Mouse (Mus musculus) liver, embryonic 12.5 days (tissue): Measurements from ENCODE around the gene Vmn1r206. TPM values are rescaled to one million over a fixed set of nuclear protein-coding genes. Genes with fewer than 3 reads are reported as not detected.
"Not testable (repeated sequence)": the region's sequence is repeated elsewhere in the genome, so short reads cannot be mapped to it uniquely, and the experiment has no call there.

Experiments used
- ATAC-seq: fragments of 200-750 bp; cut with Nextera tagmentation; 2 replicates; pipeline ENCODE4 v1.8.0; 2017; ENCODE audit warnings: moderate number of reproducible peaks, mild to moderate bottlenecking, moderate library complexity
- H3K27ac ChIP-seq: fragments of 300-500 bp; sonication (generic); 2 replicates; pipeline ENCODE4 v1.5.1; 2016; ENCODE audit warnings: mild to moderate bottlenecking
- H3K27me3 ChIP-seq: fragments of 300-500 bp; sonication (generic); replicated peaks from 2 replicates; pipeline ENCODE4 v1.6.1; 2016; ENCODE audit warnings: mild to moderate bottlenecking, moderate library complexity
- H3K36me3 ChIP-seq: fragments of 300-500 bp; sonication (generic); 2 replicates; pipeline ENCODE4 v1.6.1; 2016; ENCODE audit warnings: mild to moderate bottlenecking, moderate library complexity
- H3K4me1 ChIP-seq: fragments of 300-500 bp; sonication (generic); 2 replicates; pipeline ENCODE4 v1.6.1; 2016
- H3K4me2 ChIP-seq: fragments of 300-500 bp; sonication (generic); 2 replicates; pipeline ENCODE4 v1.6.1; 2016; ENCODE audit warnings: mild to moderate bottlenecking, moderate library complexity
- H3K4me3 ChIP-seq: fragments of 300-500 bp; sonication (generic); 2 replicates; pipeline ENCODE4 v1.5.1; 2016; ENCODE audit warnings: mild to moderate bottlenecking, moderate library complexity
- H3K9ac ChIP-seq: fragments of 300-500 bp; sonication (generic); 2 replicates; pipeline ENCODE4 v1.6.1; 2016; ENCODE audit warnings: mild to moderate bottlenecking, moderate library complexity
- H3K9me3 ChIP-seq: fragments of 300-500 bp; sonication (generic); replicated peaks from 2 replicates; pipeline ENCODE4 v1.6.1; 2016; ENCODE audit warnings: mild to moderate bottlenecking, moderate library complexity
- WGBS: fragments of 180-500 bp; shearing (Covaris S2); methylation state at CpG from one replicate; pipeline ENCODE4 v1.1.7; 2016; ENCODE audit not compliant: insufficient replicate concordance; 5-methylcytosine and 5-hydroxymethylcytosine counted together
- polyA plus RNA-seq: library from polyadenylated mRNA; unstranded; fragments of >200 nt; fragmentation: Nextera tagmentation; extraction: Ambion mirVana; gene quantifications from 2 replicates; pipeline ENCODE4 v1.2.1, GENCODE M21; 2016

The Vmn1r206 gene
- polyA plus RNA-seq: not detected in 2 replicates

GRCm38 (mm10) chr13:22624151-22624550 is at the start of gene Vmn1r206:
Vmn1r206 (minus strand) TSS chr13:22624251.
- not testable (repeated sequence) for H3K36me3 ChIP-seq, H3K27me3 ChIP-seq, H3K4me1 ChIP-seq, H3K9me3 ChIP-seq, ATAC-seq, H3K4me2 ChIP-seq, H3K27ac ChIP-seq, H3K9ac ChIP-seq, H3K4me3 ChIP-seq

- WGBS: 57% methylated on average over 3 of the region's 3 CpGs
- H3K4me3 ChIP-seq: no peak within 1 kb of the TSS
- no peak within 1 kb of the TSS for H3K4me2 ChIP-seq
- H3K9me3 ChIP-seq: no peaks in the 10 kb centered on the region
- no peak within 1 kb of the TSS for H3K27ac ChIP-seq
- no peaks in the 10 kb centered on the region for H3K27me3 ChIP-seq
- no peaks in the 10 kb centered on the region for H3K4me1 ChIP-seq
- no peak within 1 kb of the TSS for H3K9ac ChIP-seq
- ATAC-seq: no peak
- H3K36me3 ChIP-seq: no peaks in the 10 kb centered on the region
Observed at GRCm38 (mm10) chr13:22592900-22593299, 31.2 kb downstream of the Vmn1r206 start, which contains the start of gene Vmn1r205. Vmn1r205 (minus strand) TSS chr13:22593000.

- not testable (repeated sequence) for H3K4me2 ChIP-seq, H3K9me3 ChIP-seq, H3K4me1 ChIP-seq, H3K27ac ChIP-seq, ATAC-seq, H3K4me3 ChIP-seq, H3K36me3 ChIP-seq, H3K9ac ChIP-seq, H3K27me3 ChIP-seq
- WGBS: 58% methylated on average over 14 of the region's 14 CpGs
Observed at GRCm38 (mm10) chr13:22583336-22583735, 40.7 kb downstream of the Vmn1r206 start.

- H3K4me2 ChIP-seq, H3K9me3 ChIP-seq, ATAC-seq, H3K9ac ChIP-seq, H3K36me3 ChIP-seq, H3K4me3 ChIP-seq, H3K27me3 ChIP-seq, H3K27ac ChIP-seq, H3K4me1 ChIP-seq: not testable (repeated sequence)
- WGBS: 59% methylated on average over 3 of the region's 3 CpGs
Observed at GRCm38 (mm10) chr13:22574911-22575310, 49.1 kb downstream of the Vmn1r206 start.

Other genes starting within 250 kb of the Vmn1r206 start
- not detected in 2 replicates for gene Vmn1r199, start 244.4 kb downstream of the Vmn1r206 start, polyA plus RNA-seq
- not detected in 2 replicates for gene Vmn1r200, start 233.9 kb downstream of the Vmn1r206 start, polyA plus RNA-seq
- gene Vmn1r201, start 152.3 kb downstream of the Vmn1r206 start, polyA plus RNA-seq: not detected in 2 replicates
- not detected in 2 replicates for gene Vmn1r202, start 118.9 kb downstream of the Vmn1r206 start, polyA plus RNA-seq
- not detected in 2 replicates for gene Vmn1r203, start 106.1 kb downstream of the Vmn1r206 start, polyA plus RNA-seq
- gene Vmn1r204, start 71.1 kb downstream of the Vmn1r206 start, polyA plus RNA-seq: not detected in 2 replicates
- gene Vmn1r205, start 31.3 kb downstream of the Vmn1r206 start, polyA plus RNA-seq: not detected in 2 replicates
- gene Vmn1r207-ps, start 105.4 kb upstream of the Vmn1r206 start, polyA plus RNA-seq: not detected in 2 replicates
- not detected in 2 replicates for gene Vmn1r208, start 153.1 kb upstream of the Vmn1r206 start, polyA plus RNA-seq
- not detected in 2 replicates for gene Vmn1r209, start 185.4 kb upstream of the Vmn1r206 start, polyA plus RNA-seq
- gene Vmn1r210, start 207.1 kb upstream of the Vmn1r206 start, polyA plus RNA-seq: not detected in 2 replicates
- gene Vmn1r211, start 233.3 kb upstream of the Vmn1r206 start, polyA plus RNA-seq: not detected in 2 replicates